Mouse (Mus musculus) erythroblast, embryonic 14.5 days (primary cell): ENCODE measurements at regions not wholly inside any gene's neighbourhood (a gene's known extent, or its start where the extent isn't known, plus 50 kb on each side); places are given as distances from the start of the nearest gene placed in this dataset.

ENCODE experiments used
- H3K27me3 ChIP-seq: 2 replicates; pipeline ENCODE4 v1.6.1; 2012; ENCODE audit warnings: inconsistent platforms; ENCODE audit not compliant: control insufficient read depth
- H3K36me3 ChIP-seq: 2 replicates; pipeline ENCODE4 v1.6.1; 2012; ENCODE audit warnings: mild to moderate bottlenecking, inconsistent platforms; ENCODE audit not compliant: control insufficient read depth
- H3K4me1 ChIP-seq: 2 replicates; pipeline ENCODE4 v1.6.1; 2012; ENCODE audit warnings: inconsistent platforms; ENCODE audit not compliant: control insufficient read depth
- H3K4me3 ChIP-seq: replicated peaks from 2 replicates; pipeline ENCODE3; 2012; ENCODE audit warnings: moderate library complexity, mild to moderate bottlenecking, inconsistent platforms
- H3K9me3 ChIP-seq: 2 replicates; pipeline ENCODE4 v1.6.1; 2012; ENCODE audit warnings: low read length, inconsistent platforms, mixed read lengths; ENCODE audit not compliant: control insufficient read depth
- GATA1 ChIP-seq: IDR thresholded peaks from 2 replicates; pipeline ENCODE4 v1.6.1; 2012; ENCODE audit warnings: low read length, inconsistent platforms, mixed read lengths
- TAL1 ChIP-seq: IDR thresholded peaks from 3 replicates; pipeline ENCODE4 v1.6.1; 2012; ENCODE audit warnings: low read length, inconsistent platforms, mixed read lengths

DNA sequence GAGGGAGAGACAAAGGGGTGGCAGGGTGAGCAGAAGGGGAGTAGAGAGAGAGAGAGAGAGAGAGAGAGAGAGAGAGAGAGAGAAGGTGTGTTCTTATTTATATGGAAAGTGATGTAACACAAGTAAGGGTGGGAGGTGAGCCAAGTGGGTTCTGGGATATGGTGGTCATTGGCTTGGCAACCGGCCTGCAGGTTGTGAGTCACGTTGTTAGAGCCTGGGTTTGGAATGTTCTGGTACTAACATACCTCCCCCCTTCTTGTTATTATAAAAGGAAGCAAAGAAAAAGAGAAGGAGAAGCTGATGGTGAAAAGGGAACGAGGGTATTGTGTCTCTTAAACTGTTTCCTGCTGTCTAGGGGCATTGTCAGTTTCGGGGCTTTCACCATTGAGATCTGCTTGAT lies 58.3 kb upstream of the Lemd2 start:
- Histone ChIP-seq H3K27me3 (no peaks in the 10 kb centered on the region), H3K4me1 (no peaks in the 10 kb centered on the region), H3K9me3 (peaks cover 5% of the 10 kb centered on the region), H3K36me3 (no peaks in the 10 kb centered on the region), H3K4me3 (no peak overlapping the region)
- TF ChIP-seq GATA1 (no peak), TAL1 (no peak)

DNA sequence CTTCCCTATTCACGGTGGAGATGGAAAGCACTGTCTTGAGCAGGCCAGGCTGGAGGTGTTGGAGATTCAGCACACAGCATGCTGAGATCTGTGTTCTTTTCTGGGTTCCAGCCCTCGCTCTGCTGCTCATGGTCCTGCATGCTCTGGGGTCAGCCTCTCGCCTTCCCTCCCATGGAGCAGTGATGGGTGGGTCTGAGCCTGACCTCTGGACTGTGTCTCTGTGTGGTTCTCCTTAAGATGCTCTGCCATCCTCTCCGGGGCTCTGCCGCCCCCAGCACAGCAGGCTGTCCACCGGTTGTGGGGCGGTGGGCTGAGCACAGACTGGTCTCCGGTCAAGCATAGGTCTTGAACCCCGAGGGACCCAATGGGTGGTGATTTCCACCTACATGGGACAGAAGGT lies 57.7 kb upstream of the Lemd2 start:
- Histone ChIP-seq H3K4me1 (no peaks in the 10 kb centered on the region), H3K27me3 (no peaks in the 10 kb centered on the region), H3K9me3 (peaks cover 5% of the 10 kb centered on the region), H3K4me3 (no peak overlapping the region), H3K36me3 (no peaks in the 10 kb centered on the region)
- TF ChIP-seq TAL1 (no peak), GATA1 (no peak)

DNA sequence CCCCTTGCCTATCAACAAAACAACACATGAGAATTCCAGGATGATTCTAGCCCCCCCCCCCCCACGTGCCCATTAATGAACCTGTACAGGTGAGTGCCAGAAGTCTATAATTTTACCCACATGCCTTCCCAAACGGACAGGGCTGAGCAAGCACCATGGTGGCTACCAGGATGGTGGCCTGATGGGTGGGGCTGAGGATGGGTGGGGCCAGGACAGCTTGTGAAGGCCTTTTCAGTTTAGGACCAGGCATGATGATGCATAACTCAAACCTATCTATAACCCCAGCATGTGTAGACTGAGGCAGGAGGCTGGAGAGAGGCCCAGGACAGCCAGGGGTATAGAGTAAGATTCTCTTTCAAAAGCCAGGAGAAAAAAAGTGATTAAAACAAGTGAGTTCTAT lies 57.0 kb upstream of the Lemd2 start:
- no peaks in the 10 kb centered on the region for H3K27me3 ChIP-seq
- no peaks in the 10 kb centered on the region for H3K4me1 ChIP-seq
- TF ChIP-seq GATA1, result no peak
- peaks cover 5% of the 10 kb centered on the region for H3K9me3 ChIP-seq
- H3K4me3 ChIP-seq, result no peak overlapping the region
- H3K36me3 ChIP-seq, result no peaks in the 10 kb centered on the region

DNA sequence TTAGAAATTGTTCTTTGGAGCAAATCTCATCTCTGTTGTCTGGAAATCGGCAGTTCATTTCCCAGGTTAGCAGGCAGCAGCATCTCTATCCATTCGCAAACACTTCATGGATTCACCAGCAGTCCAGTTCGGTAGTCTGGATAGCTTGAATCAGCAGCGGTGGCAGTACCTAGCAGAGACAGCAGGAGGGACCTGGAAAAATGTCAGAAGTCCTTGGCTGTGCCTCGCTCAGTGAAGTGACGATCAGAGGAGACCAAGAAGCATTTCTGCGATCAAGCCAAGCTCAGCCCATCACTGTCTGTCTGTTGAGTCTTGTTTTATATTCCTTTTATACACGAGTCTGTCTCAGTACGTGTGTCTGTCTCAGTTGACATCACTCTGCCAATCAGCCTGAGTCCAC lies 55.8 kb upstream of the Lemd2 start:
- Histone ChIP-seq H3K27me3 (no peaks in the 10 kb centered on the region), H3K9me3 (peaks cover 5% of the 10 kb centered on the region), H3K4me3 (no peak overlapping the region), H3K36me3 (no peaks in the 10 kb centered on the region), H3K4me1 (no peaks in the 10 kb centered on the region)
- TF ChIP-seq GATA1, result no peak
- no peak for TF ChIP-seq TAL1

DNA sequence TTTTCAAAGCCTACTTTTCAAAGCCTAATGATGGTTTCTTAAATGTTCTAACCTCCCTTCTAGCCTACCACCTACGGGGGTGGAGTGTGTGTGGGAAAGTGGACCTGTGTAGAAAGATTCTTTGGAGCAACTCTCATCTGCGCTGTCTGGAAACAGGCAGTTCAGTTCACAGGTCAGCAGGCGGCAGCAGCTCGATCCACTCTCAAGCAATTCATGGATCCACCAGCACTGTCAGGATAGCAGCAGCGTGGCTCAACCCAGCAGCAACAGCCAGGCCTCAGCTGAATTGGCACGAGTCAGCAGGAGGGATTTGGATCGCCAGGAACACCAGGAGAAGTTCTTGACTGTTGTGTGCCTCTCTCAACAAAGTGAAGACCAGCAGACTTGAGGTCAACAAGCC lies 53.1 kb upstream of the Lemd2 start:
- H3K4me1 ChIP-seq, result no peaks in the 10 kb centered on the region
- no peak overlapping the region for H3K4me3 ChIP-seq
- H3K9me3 ChIP-seq, result peaks cover 3% of the 10 kb centered on the region
- H3K27me3 ChIP-seq, result no peaks in the 10 kb centered on the region
- H3K36me3 ChIP-seq, result no peaks in the 10 kb centered on the region
- TF ChIP-seq TAL1 (no peak), GATA1 (no peak)

DNA sequence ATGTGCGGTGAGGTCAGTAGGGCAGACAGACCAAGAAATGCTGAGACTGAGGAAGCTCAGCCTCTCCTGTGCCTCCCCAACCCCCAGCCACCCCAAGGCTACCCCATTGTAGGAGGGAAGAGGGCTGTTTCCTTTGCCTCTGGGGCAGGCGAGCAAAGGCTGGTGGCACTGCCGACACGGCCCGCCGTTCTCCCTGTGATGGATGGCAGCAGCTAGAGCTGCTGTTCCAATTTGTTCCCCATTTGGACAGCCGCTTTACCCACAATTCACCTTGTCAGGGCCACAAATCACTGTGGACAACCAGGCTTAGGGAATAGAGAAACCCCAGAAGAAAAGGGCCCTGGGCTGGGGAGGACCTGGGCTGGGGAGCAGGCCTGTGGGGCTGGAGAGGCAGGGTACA lies 51.5 kb upstream of the Lemd2 start:
- Histone ChIP-seq H3K4me3 (no peak overlapping the region), H3K27me3 (no peaks in the 10 kb centered on the region), H3K9me3 (peaks cover 4% of the 10 kb centered on the region; the same call in 1 of the 2 replicates)

More for the DNA sequence above, 51.5 kb upstream of the Lemd2 start:
- TF ChIP-seq GATA1, result no peak
- TF ChIP-seq TAL1, result no peak
- H3K36me3 ChIP-seq, result no peaks in the 10 kb centered on the region
- no peaks in the 10 kb centered on the region for H3K4me1 ChIP-seq
